Mouse (Mus musculus) liver, embryonic 14 days (tissue): ENCODE measurements around the gene Prdm2. TPM values are rescaled to one million over a fixed set of nuclear protein-coding genes. Genes with fewer than 3 reads are reported as not detected.

ENCODE experiments used
- polyA plus RNA-seq: library from polyadenylated mRNA; depleted of rRNA; stranded (reverse); fragments of >200 nt; gene quantifications from 2 replicates; pipeline ENCODE4 v1.2.3, GENCODE M21; 2012; rRNA removed

The Prdm2 gene
- polyA plus RNA-seq, result 3.5 and 4.1 TPM in 2 replicates

DNA sequence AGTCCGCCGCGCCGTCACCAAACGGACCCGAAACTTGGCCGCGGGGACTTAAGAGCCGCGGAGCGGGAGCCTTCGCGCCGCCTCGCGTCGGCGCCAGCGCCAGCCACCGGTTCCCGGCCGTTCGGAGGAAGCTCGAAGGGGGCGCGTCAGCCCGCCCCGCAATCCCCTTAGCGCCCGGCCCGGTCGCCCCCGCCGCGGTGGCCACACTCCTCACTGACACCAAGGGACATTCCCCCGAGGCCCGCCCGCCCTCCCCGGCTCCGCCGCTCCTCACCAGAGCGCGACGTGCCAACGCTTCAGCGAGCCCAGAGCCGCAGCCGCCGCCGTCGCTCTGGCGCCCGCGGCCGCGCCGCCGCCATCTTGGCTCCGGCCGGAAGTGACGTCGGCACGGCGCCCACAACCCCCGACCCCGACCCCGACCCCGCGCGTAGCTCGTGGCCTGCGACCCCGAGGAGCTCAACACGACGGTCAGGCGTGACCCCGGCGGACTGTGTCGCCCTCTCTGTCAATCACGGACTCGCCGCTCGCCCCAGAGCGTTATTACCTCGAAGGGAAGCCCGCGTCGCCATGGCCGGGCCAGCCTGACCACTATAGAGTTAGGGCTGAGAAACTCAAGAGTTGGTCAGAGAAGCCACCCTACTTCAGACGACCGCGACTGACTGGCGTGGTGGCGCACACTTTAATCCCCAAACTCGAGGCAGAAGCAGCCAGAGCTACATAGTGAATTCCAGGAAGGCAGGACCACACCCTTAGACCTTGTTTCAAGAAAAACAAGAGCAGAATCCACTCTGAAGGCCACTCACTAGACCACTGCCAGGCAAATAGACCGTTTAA lies at the start of gene Prdm2:
TSS of gene Prdm2 (minus strand) at position 655 of the 834 bp plus-strand sequence.

Other genes with a start within 250 kb of the Prdm2 start
- 0.33 and 0.59 TPM in 2 replicates for gene Pdpn, start 86.6 kb upstream of the Prdm2 start, polyA plus RNA-seq
- 0.03 TPM in 1 of 2 replicates, not detected in the other for gene Lrrc38, start 136.8 kb upstream of the Prdm2 start, polyA plus RNA-seq
- not detected in 2 replicates for gene Pramel1, start 181.4 kb upstream of the Prdm2 start, polyA plus RNA-seq
- 1.3 and 1.6 TPM in 2 replicates for gene Pramef8, start 199.4 kb upstream of the Prdm2 start, polyA plus RNA-seq
- gene Oog4, start 237.3 kb upstream of the Prdm2 start, polyA plus RNA-seq, result not detected in 2 replicates